Mouse (Mus musculus): ENCODE measurements around the gene Art5. TPM values are rescaled to one million over a fixed set of nuclear protein-coding genes. Genes with fewer than 3 reads are reported as not detected.
A peak's percentile ranks its signal among the peaks of the same experiment; 100 is the strongest.

Gene Art5
- total and polyA plus RNA-seq, 3 experiments = 0.85 to 3.9 (median 2.7) TPM

DNA sequence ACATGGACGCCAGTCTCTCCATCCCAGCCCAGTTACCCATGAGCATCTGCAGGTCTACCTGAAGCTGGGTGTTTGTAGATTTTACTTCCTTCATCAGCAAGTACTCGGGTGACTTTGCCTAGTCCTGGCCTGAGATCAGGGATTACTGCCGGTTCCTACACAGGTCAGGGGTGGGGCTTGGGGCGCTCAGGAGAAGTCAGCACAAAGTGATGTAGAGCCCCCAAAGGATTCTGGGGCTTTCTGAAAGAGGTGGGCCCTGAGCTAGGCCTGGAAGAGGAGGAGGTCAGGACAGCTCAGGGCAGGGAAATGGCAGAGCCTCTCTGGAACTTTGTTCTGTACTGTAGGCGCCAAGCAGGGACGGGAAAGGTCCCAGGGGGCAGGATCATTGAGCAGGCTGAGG, 6.6 kb downstream of the Art5 start:
- Histone ChIP-seq H3K4me1 (ENCODE audit: control insufficient read depth in 1 of 2, insufficient read depth in 2 of 2) (peaks cover 0 to 25% of the 10 kb centered on the region in 2 experiments; a peak in 3 of 4 replicates), H3K9ac (ENCODE audit: insufficient read depth, low read depth) (no peak overlapping the region), H3K27ac (ENCODE audit: insufficient read depth, low read depth) (no peak overlapping the region), H3K79me2 (replicated peaks; ENCODE audit: control insufficient read depth, extremely low read depth, insufficient read depth, poor library complexity, severe bottlenecking) (no peaks in the 10 kb centered on the region), H3K36me3 (replicated peaks in 1 of 2; ENCODE audit: control insufficient read depth in 1 of 2, insufficient read depth in 1 of 2, low read length in 1 of 2) (peaks cover 0 to 18% of the 10 kb centered on the region in 2 experiments), H3K27me3 (replicated peaks) (no peaks in the 10 kb centered on the region), H3K4me3 (replicated peaks in 1 of 3; ENCODE audit: low read depth in 2 of 3, low read length in 2 of 3, poor library complexity in 1 of 3) (peak overlapping the region; percentile 42 to 55 (median 44)), H3K9me3 (replicated peaks; ENCODE audit: low read length) (no peaks in the 10 kb centered on the region), H3K4me2 (ENCODE audit: insufficient read depth, low read depth, poor library complexity, severe bottlenecking) (no peak overlapping the region)
- TF ChIP-seq MYC (IDR thresholded peaks at IDR 0.05; ENCODE audit: low read depth, low read length) = no peak
- peak; percentile 38; the same call in 1 of the 2 replicates for TF ChIP-seq POLR2A (IDR thresholded peaks at IDR 0.05; ENCODE audit: low read depth, low read length)
- dilution Hi-C loops (cut with MboI; ENCODE audit: extremely low pct_ligation_motif_present, extremely low pct_unique_long_range_greater_than_20kb, low sequenced_read_pairs) (no loop called here), in situ Hi-C loops (cut with MboI; ENCODE audit: low pct_ligation_motif_present, low pct_unique_long_range_greater_than_20kb, low sequenced_read_pairs) (no loop called here)
- peak; percentile 68 for DNase-seq (ENCODE audit: extremely low read depth)

DNA sequence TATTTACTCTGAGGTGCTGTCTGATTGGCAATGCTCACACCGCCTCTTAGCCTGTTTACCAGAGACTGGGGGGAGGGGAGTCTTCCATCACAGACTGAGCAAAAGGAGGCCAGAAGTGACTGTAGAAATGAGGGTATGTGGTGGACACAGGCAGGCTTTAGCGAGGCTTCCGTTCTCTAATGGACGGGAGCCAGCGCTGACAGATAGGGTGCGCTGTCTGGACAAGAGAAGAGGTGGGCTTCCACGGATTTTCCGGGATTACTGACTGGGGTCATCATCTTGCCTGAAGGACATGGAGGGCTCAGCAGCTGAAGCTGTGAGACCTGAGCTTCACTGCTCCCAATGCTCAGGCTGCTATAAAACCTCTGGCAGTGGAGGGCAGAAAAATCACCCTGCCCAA, 7.0 kb downstream of the Art5 start:
- H3K9ac ChIP-seq (ENCODE audit: insufficient read depth, low read depth) = no peak overlapping the region
- H3K36me3 ChIP-seq (replicated peaks in 1 of 2; ENCODE audit: control insufficient read depth in 1 of 2, insufficient read depth in 1 of 2, low read length in 1 of 2) = peaks cover 0 to 22% of the 10 kb centered on the region in 2 experiments
- H3K79me2 ChIP-seq (replicated peaks; ENCODE audit: control insufficient read depth, extremely low read depth, insufficient read depth, poor library complexity, severe bottlenecking) = no peaks in the 10 kb centered on the region
- peaks cover 0 to 25% of the 10 kb centered on the region in 2 experiments; a peak in 3 of 4 replicates for H3K4me1 ChIP-seq (ENCODE audit: control insufficient read depth in 1 of 2, insufficient read depth in 2 of 2)
- peak; percentile 40 for DNase-seq (ENCODE audit: extremely low read depth)
- H3K4me3 ChIP-seq (replicated peaks in 1 of 3; ENCODE audit: low read depth in 2 of 3, low read length in 2 of 3, poor library complexity in 1 of 3) = peak overlapping the region; percentile 35 to 55 (median 44)
- in situ Hi-C loops (cut with MboI; ENCODE audit: low pct_ligation_motif_present, low pct_unique_long_range_greater_than_20kb, low sequenced_read_pairs) (no loop called here), dilution Hi-C loops (cut with MboI; ENCODE audit: extremely low pct_ligation_motif_present, extremely low pct_unique_long_range_greater_than_20kb, low sequenced_read_pairs) (no loop called here)
- no peak overlapping the region for H3K27ac ChIP-seq (ENCODE audit: insufficient read depth, low read depth)
- no peak for TF ChIP-seq USF1 (IDR thresholded peaks at IDR 0.05; ENCODE audit: low read depth, low read length)
- TF ChIP-seq KAT2A (IDR thresholded peaks at IDR 0.05; ENCODE audit: insufficient replicate concordance, low read length) = no peak
- TF ChIP-seq SIN3A (IDR thresholded peaks at IDR 0.05; ENCODE audit: low read length) = no peak
- no peak for TF ChIP-seq MAX (IDR thresholded peaks at IDR 0.05; ENCODE audit: low read length)
- TF ChIP-seq ZKSCAN1 (IDR thresholded peaks at IDR 0.05; ENCODE audit: borderline replicate concordance, low read depth, low read length) = no peak
- no peak for TF ChIP-seq MAZ (IDR thresholded peaks at IDR 0.05; ENCODE audit: low read depth, low read length)
- no peak for TF ChIP-seq TBP (conservative IDR thresholded peaks at IDR 0.05; ENCODE audit: low read depth, low read length)
- no peak for TF ChIP-seq MYC (IDR thresholded peaks at IDR 0.05; ENCODE audit: low read depth, low read length)
- no peak for TF ChIP-seq ZMIZ1 (IDR thresholded peaks at IDR 0.05; ENCODE audit: low read depth, low read length)
- TF ChIP-seq JUN (IDR thresholded peaks at IDR 0.05; ENCODE audit: insufficient read depth, low read depth, low read length) = no peak
- no peak for TF ChIP-seq SMC3 (IDR thresholded peaks at IDR 0.05; ENCODE audit: low read depth, low read length)
- TF ChIP-seq UBTF (IDR thresholded peaks at IDR 0.05; ENCODE audit: low read depth, low read length) = no peak
- TF ChIP-seq CHD2 (IDR thresholded peaks at IDR 0.05; ENCODE audit: low read length) = no peak
- no peak for TF ChIP-seq ZNF384 (IDR thresholded peaks at IDR 0.05; ENCODE audit: low read depth, low read length)
- no peak for TF ChIP-seq CTCF (conservative IDR thresholded peaks at IDR 0.05 in 1 of 2, IDR thresholded peaks at IDR 0.05 in 1 of 2; ENCODE audit: low read depth in 2 of 2, low read length in 2 of 2)
- TF ChIP-seq USF2 (conservative IDR thresholded peaks at IDR 0.05; ENCODE audit: low read depth, low read length) = no peak
- no peak for TF ChIP-seq POLR2AphosphoS2 (IDR thresholded peaks at IDR 0.05; ENCODE audit: low read depth, low read length)
- TF ChIP-seq IRF4 (IDR thresholded peaks at IDR 0.05; ENCODE audit: low read depth, low read length) = no peak
- no peak for TF ChIP-seq RAD21 (IDR thresholded peaks at IDR 0.05; ENCODE audit: low read depth, low read length)
- no peaks in the 10 kb centered on the region for H3K9me3 ChIP-seq (replicated peaks; ENCODE audit: low read length)
- no peaks in the 10 kb centered on the region for H3K27me3 ChIP-seq (replicated peaks)
- H3K4me2 ChIP-seq (ENCODE audit: insufficient read depth, low read depth, poor library complexity, severe bottlenecking) = no peak overlapping the region
